Comparison of ENCODE assay signal across 13 mouse cellular contexts in the genomic region with DNA sequence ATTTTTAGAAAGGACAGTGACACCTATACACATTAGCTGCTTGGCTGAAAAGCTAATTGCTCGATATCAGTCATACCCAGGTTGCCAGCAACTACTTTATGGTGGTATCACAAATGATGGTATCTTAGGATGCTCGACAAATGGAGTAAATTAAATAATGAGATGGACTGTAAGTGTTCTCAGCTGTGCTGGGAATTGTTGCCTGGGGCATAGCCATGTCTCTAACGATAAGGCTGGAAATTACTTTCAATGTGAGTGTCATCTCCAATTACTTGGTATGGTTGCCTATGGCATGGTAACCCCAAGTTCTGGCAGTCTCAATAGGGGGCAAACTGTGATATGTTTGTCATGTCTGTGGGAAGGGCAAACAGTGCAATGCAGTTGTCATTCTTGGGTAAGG.
"Had no signal": no experiment of that assay in that cellular context is flagged by ENCODE, and none has a peak within 500 bp of the region (broad histone marks: within the 10 kb centered on the region; RNA-seq: fewer than 3 reads in every experiment).

No protein-coding gene starts in this region.

- H3K4me2 ChIP-seq: kidney, embryonic 15.5 days; limb, embryonic 15.5 days; liver, embryonic 12.5 days; lung, embryonic 14.5 days had no signal

- H3K4me3 ChIP-seq: kidney, embryonic 15.5 days; limb, embryonic 15.5 days; liver, embryonic 12.5 days; midbrain, embryonic 10.5 days had no signal

- H3K36me3 ChIP-seq: kidney, embryonic 15.5 days; limb, embryonic 15.5 days; liver, embryonic 12.5 days; midbrain, embryonic 10.5 days had no signal

- H3K9ac ChIP-seq: kidney, embryonic 15.5 days; limb, embryonic 15.5 days; liver, embryonic 12.5 days; lung, embryonic 14.5 days had no signal

- H3K27ac ChIP-seq: kidney, embryonic 15.5 days; limb, embryonic 15.5 days; liver, embryonic 12.5 days; midbrain, embryonic 10.5 days had no signal

- ATAC-seq: intestine, embryonic 16.5 days; liver, embryonic 12.5 days had no signal

- H3K9me3 ChIP-seq: kidney, embryonic 15.5 days; limb, embryonic 15.5 days; liver, embryonic 12.5 days; midbrain, embryonic 10.5 days had no signal

- DNase-seq: kidney, adult 2 months; kidney, postnatal 25 days; layer of hippocampus, postnatal 36 days; lung, embryonic 14.5 days; lung, postnatal 10 days; lung, postnatal 4 days; right cerebral cortex, postnatal 14 days; thymus, postnatal 36 days had no signal
